Mouse (Mus musculus) embryo, embryonic 11.5 days (tissue): ENCODE results near the gene Sipa1l2.
A peak's percentile ranks its signal among the peaks of the same experiment; 100 is the strongest.

Experiments used
- DNase-seq: peaks from one replicate; pipeline ENCODE4 v3.0.0-alpha.2; 2012; ENCODE audit warnings: low read depth, low spot score

Gene Sipa1l2

DNA sequence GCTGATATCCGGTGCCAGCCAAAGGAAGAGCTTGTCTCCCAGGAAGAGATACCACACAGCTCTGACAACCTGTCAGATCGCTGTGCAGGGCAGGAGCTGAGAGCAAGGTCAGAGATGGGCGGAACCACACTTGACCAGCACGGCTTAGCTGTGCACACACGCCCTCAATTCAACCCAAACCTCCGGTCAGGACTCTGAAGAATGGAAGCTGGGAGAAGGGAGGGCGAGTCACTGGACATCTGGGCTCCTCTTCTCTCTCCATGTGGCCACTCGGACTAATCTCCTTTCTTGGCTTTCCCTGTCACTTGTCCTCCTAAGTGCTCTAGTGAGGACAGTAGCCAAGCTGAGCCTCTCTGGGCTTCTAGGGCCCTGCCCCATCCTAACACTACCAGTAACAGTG is 53.9 kb downstream of the Sipa1l2 start:
- DNase-seq = no peak

DNA sequence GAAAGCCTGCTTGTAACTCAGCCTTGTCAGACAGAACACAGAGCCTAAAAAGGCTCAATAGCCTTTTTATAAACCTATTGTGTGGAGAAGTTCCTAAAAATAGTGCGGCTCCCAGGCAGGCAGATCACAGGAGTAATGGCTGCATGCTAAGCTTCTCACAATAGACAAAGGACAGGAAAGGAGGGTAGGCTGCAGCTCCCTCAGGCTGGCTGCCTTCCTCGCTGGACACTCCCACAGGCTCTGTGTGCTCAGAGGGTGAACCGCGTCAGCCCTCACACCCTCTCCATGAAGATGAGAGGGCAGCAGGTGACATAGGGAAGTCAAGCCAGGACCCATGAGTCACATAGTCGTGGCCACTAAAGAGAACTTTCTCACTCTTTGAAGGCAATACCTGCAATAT is 55.7 kb downstream of the Sipa1l2 start:
- no peak for DNase-seq

DNA sequence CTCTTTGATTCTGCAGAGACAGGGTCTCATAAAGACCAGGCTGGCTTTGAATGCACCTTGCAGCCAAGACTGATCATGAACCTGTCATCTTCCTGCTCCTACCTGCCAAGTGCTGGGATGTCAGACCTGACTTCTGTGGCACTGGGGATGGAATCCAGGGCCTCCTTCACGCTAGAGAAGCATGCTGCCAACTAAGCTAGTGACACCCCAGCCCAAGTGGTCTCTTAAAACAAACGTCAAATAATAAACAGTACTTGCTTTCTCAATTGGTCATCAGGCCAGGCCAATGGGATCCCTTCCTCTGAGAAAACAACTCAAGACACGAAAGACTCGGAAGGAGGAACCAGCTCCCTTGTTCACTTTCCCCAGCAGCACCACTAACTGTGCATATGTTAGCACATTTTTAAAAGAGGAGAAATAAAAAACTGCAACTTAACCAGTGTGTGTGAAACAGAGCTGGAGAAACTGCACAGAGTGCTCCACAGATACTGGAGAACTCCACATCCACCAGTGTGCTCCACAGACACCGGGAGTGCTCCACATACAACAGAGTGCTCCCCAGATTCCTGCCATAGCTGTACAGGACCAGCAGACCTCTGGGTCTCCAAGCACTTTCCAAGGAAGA is 56.3 kb downstream of the Sipa1l2 start:
- no peak for DNase-seq

DNA sequence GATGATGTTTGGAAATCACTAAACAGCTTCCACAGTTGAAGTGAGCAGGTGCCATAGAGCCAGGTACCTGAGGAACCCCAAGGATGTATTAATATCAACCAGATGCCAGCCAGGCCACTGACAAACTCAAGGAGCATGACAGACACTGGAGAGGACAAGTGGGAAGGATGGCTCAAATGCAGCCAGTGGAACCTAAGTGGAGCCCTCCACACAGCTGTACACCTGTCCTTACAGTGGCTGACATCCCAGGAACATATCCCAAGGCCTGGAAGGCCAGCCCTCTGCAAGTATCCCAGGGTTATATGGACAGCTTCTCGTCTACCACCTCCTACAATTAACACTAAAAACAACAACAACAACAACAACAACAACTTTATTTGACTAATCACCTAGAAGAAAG is 57.0 kb downstream of the Sipa1l2 start:
- no peak for DNase-seq

DNA sequence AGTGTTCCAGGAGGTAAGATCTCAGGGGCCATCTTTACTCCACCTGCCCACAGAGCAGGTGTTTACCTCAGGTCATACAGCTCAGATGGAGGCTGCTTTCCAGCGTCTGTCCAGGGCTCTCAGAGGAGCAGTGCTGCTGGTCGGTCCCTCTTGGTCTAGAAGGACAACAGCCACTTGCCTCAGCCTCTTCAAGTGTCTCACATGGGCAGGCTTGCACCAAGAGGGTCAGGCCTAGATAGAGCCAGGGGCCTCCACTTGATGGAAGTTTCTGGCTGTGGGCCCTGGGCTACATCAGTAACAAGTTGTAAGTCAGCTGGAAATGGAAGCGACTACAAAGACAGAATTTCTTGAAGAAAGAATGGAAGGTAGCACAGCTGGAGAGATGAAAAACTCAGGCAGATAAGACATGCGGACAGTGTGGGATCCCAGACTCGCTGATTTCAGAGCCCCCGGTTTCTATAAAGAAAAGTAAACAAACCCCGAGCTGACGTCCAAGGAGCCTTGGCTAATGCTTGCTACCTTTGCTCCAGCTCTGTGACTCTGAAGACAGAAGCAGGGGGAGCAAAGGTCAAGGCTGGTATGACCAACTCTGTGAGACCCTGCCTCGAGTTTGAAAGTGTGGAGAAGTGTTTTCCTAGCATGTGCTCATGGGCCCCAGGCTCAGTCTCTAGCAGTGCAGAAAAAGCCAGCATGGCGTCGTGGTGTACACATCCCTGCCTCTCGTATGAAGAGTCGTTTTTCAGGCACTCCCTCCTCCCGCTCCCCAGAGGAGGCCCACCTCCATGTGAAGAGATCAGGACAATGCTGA is 58.5 kb downstream of the Sipa1l2 start:
- DNase-seq = no peak

DNA sequence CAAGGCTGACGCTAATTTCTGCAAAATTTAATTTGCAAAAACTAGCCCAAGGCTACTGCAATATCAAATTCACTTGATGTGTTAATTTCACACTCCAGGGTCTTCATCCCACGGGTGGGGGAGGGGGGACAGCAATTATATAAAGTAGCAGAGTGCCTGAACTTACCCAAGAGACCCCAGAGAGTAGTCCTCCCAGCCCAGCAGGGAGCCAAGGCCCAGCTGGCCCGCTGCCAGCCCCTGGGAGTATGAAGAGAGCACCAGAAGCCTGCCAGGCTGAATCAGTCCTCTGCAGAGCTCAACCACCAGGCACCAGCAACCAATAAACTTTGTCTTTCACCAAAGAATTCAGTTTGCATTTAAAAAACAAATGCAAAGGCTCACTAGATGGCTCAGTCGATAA is 59.8 kb downstream of the Sipa1l2 start:
- peak; percentile 26 for DNase-seq

DNA sequence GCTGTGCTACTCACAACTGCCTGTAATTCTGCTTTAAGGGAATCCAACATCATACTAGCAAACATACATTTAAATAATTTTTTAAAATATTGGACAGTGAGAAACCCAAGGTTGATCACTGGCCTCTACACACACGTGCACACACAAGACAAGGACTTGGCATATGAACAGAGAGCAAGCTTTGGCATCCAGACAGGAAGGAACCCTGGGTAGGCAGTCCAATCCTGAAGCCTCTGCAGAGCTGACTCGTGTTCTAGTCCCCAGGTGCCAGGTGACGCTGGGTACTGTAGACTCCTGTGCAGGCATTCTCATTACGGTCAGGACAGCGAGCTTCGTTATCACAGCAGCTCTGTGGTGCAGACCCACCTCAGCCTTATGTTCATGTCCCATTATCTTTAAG is 60.4 kb downstream of the Sipa1l2 start:
- no peak for DNase-seq

DNA sequence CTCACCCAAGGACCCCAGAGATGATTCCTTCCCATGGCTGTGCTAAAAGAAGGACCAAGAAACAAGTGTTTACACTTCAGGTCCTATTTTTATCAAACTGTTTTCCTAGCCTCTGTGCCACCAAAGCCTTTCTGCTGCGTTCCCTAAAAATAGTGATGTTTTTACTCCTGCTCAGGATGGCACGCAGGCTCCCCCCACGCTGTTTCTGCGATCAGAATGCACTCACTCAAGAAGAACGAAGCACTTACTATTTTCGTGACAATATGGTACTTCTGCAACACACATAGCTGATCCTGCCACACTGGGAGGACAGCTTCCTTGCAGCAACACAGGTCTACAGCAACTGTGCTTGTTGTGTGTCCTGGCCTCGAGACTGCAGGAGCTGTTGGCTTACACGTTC is 62.3 kb downstream of the Sipa1l2 start:
- no peak for DNase-seq

DNA sequence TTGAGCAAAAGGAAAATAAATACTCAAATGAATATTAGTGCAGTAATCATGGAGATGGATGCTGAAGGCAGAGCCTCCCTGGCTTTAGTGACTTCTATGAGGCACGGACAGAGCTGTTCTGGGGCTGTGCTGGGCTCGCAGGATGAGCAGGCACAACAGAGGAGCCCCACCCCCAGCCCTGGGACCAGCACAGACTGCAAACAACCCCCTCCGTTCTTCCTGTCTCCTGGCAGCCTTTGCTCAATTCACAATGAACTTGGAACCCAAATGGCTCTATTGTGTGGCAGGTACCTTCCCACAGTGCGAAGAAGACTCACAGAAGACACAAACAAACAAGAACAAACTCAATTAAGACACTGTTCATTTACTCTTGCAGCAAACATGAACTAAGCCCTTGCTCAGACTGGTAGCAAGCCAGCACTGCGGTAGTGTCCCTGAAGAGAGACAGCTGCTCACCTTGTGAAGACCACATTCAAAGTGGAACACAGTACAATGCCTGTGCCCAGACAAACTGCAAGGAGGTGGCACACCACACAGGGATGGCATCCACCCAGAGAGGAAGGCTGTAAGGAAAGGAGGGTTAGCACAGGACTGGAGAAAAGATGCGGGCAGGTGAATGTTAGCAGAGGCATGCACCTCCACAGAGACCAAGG is 64.9 kb downstream of the Sipa1l2 start:
- DNase-seq = no peak

DNA sequence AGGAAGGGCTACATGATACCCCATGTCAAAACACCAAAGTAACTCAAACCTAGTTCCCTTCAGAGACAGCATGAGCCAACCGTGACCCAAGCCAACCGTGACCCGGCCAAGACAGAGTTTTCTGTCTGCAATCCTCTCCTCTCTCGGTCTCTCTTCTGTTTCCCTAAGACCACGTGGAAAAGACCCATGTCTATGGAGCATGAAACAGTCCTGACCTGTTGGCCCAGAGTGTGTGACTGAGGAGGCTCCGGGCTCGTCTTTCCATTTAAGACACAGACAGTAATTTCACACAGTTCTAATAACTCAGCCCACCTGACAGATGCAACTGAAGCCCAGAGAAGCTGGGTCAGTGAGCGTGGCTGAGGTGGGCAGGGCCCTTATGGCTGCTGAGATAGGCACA is 65.8 kb downstream of the Sipa1l2 start:
- DNase-seq = no peak

DNA sequence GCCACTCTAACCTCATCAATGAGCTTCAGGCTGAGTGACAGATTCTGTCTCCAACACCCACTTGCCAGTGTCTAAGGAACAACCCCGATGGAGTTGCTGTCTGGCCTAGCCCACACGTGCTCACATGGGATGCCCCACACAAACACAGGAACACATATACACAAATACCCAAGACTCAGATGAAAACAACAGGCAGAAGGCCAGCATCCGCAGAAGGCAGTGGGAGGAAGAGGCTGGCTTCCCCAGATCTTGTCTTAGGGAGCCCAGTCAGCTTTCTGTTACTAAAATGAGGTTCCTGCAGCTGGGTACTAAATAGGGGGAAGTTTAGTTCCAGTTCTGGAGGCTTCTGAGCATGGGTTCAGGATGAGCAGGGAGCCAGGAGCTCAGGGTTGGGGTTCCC is 66.8 kb downstream of the Sipa1l2 start:
- DNase-seq = no peak

DNA sequence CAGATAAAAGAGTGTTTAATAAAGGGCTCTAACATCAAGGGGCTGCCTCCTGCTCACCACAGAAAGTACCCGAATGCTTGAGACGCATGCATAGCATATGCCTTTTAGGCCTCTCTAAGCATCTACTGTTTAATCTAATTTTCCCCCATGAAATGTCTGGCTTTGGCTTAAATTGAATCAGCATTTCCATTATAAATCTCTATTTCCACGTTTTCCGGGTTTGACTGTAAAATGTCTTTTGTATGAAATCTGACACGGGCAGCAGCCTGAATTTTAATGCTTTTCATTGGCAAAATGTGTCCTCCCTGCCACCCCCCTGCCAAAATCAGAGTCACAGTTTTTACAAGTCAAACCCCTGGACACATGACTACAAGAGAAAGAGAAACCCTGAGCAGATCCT is 69.6 kb downstream of the Sipa1l2 start:
- DNase-seq = no peak

DNA sequence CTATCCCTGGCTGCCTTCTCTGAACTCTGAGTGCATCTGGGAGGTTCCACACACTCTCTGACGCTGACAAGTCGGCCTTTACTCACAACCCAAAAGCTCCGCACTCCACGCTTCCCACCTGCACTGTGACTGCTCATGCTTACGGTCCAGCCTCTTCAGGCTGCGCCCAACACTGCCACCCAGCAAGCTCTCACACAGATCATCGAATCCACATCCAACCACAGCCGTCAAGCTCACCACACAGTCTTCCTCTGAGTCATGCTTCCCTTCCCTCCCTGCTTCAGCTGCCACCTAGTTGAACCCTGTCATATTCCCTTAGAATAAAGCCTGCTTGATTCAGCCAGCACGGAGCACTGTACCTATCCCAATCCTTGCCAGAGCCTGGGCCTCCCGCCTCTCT is 71.1 kb downstream of the Sipa1l2 start:
- no peak for DNase-seq

DNA sequence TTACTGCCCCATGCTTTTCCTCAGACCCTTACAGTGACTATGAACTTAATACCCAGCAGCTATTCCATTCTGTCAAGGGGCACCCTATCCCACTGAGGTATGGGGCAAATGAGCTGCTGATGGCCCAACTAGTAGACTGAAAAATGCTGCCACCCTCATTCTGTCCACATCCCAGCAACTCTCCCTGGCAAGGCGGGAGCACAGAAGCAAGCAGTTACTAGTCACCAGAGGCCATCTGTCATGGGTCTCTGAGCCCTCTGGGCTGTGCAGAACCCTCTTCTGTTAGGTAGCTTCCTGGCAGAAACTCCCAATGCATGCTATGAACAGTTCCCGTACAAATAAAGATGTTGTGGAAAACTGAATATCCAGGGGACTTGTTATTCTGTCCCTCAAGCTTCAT is 74.1 kb downstream of the Sipa1l2 start:
- no peak for DNase-seq

DNA sequence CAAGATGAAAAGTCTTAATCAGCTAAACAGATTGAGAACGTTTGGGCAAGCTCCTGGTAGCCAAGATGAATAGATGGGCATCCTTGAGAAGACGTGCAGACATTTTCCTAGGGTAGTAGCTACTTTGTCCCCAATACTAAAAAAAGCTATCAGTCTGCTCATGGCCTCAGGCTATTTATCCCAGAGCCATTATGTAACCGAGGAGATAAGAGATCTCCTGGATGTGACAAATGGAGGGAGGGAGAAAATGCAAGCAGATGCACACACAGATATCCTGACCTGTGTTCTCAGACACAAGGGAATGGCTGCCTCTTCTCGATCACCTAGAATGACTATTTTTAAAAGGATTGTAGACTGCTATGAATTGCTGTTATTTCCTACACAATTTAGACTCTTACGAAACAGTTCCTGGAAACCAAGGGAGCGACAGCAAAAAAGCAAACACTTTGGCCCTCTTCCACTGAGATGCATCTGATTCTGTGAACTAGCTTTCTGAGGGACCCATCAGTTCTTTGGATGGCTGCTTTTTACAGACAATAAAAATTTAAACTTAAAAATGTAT is 76.3 kb downstream of the Sipa1l2 start:
- DNase-seq = no peak

DNA sequence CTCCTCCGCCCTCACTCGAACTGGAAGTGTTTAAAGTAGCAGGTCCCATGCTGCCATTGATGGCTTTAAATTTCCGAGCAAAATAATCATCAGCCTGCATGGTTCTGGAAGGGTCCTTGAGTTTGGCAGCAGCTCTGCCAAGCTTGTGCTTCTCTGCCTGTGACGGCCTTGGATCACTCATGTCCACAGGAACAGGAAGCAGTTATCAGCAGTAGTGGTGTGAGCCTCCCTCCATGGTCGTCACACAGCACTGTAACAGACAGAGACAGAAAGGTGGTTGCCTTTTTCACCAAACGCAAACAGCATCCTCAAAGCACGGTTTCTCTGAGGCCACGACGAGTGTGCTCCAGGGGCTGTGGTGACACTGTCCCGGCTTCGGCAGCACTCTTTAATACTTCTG is 77.2 kb downstream of the Sipa1l2 start:
- DNase-seq = no peak

DNA sequence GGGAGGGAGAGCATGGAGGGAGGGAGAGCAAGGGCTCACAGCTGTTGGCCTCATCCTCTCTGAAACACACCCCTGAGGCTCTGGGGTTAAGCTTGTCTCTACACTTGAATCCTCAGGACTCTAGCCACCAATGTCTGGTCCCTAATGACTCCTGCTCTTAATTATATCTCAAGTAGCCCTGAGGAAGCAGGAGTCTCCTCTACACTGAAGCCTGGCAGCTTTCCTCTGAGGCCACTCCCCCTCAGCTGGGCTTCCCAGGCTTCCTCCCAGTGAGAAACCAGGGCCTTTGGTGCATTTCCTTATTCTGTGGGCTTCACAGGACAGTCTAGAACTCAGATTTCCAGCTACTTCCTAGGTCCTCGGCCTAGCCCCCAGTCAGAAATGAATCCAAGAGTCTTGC is 80.9 kb downstream of the Sipa1l2 start:
- no peak for DNase-seq

DNA sequence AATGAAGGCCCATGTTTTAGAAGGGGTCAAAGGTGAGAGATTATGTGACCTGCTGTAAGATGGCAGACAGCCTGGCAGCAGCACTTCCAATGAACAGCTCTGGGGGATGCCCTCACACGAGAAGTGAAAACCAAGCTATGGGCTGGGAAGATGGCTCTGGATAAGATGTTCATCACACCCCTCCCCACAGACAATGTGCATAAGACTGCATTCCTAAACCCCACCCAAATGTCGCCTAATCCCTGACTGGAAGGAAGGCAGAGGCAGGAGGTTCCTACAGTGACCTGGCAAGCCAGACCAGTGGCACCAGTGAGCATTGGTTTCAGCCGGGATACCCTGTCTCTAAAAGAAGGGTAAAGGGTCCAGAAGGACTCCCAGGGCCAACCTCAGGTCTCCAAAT is 83.9 kb downstream of the Sipa1l2 start:
- DNase-seq = no peak

DNA sequence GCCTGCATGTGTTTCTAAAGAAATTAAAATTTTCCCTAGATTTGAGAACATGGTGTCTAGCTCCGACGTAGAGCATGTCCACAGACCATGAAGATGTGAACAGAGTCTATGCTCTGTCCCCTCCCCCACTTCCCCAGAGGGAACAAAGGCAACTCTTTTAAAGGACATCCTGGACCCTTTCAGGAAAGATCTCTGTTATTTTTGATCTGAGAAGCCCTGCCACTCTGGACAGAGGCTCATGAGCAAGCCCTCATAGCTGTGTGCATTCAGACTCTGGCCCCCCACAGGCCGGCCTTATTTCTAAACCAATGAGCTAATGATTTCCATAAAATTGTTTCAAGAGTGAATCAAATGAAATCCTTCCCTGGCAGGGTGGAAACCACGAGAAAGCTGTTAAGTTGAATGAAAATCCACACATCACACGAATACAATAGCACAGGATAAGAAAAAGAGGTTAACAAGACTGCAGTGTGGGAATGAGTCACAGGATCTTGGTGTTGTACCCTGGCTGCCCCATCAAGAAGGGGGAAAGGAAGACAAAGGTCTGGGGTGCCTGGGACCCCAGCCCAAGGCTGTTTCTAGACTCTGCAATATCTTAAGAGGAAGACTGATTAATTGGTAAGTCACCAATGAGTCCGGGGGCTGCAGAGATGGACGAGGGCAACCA is 84.9 kb downstream of the Sipa1l2 start:
- no peak for DNase-seq

DNA sequence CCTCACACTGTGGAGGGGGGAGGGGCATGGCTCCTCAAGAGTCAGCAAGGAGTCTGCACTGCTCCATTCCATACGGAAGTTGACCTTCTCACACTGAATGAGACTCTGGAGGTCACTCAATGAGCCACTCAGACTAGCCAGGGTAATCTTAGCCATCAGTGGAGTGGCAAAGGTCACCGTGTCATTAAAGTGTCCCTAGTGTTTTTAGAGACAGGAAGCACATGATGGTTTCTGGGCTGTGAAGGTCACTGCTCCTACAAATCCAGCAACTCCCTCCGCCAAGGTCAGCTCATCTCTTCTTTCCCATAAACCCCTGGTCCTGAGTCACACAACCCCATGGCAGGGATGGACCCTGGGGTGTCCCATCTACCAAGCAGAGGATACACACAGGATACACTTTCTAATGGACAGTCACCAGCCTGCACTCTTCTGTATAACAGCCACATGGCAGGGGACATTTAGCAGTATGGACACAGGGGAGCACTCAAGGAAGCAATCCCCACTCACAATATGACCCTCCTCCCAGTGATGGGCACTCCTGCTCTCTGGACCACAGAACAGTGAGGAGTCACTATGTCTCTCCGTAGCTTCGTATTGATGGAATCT is 87.0 kb downstream of the Sipa1l2 start:
- no peak for DNase-seq

DNA sequence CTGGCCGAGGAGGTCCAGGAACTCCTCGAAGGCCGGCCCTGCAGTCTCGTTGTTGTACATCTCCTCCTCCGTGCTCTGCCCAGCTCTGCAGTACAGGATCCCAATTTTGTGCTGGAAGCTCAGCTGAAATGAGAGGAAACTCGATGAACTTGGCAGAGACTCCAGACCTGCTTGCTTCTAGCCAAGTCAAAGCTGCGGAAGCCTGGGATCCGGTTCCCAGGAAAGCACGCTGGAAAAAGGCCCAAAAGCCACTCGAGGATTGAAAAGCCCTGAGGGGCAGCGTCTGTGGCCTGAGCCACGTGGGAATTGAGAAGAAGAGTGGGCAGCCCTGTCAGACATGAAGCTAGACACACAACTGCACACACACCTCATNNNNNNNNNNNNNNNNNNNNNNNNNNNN is 94.7 kb downstream of the Sipa1l2 start:
- no peak for DNase-seq

DNA sequence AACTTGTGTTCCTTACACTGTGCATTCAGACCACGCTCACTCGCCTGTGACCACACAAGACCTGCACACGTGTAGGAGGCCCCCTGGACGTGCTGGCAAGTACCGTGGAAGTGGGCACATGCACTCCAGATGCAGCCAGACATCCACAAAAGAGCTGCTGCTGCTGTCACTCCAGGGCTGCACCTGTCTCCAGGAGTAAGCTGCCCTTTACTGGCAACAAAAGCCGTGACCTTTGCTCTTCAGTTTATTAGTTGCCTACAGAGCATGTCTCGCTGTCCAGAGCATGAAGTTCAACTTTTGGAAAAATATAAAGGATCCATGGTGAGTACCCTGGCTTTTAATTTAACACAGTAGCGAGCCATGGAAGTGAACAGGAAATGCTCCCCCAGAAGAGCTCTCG is 98.2 kb downstream of the Sipa1l2 start:
- no peak for DNase-seq
